Mouse (Mus musculus): ENCODE results near the gene Hps4. TPM values are rescaled to one million over a fixed set of nuclear protein-coding genes. Genes with fewer than 3 reads are reported as not detected.

The Hps4 gene
- total RNA-seq, 2 experiments from 2014 or later = 30.3 to 37.5 TPM

DNA sequence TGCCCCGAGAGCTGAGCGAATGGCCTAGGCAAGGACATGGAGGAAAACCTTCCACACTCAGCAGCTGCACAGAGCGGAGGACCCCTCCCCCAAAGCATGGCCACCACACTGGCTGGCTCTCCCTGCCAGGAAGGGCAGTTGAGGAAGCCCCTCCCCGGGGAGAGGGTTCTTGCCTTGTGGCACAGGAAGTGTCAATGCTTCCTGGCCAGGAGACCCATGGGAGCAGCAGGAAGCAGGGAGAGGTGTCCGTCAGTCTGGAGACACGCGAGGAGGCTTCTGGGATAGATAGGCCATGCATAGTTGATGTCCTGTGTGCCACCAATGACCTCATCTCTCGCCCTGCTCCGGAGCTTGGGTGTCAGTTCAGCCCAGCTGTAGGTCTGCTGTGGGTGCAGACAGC lies 13.4 kb downstream of the Hps4 start:
- TF ChIP-seq CTCF (conservative IDR thresholded peaks at IDR 0.05) = no peak
- H3K4me3 ChIP-seq = no peak overlapping the region
- DNase-seq (ENCODE audit: low spot score in 2 of 2) = no peak
- peak overlapping the region; percentile 19; the same call in 1 of the 2 replicates for H3K27ac ChIP-seq

DNA sequence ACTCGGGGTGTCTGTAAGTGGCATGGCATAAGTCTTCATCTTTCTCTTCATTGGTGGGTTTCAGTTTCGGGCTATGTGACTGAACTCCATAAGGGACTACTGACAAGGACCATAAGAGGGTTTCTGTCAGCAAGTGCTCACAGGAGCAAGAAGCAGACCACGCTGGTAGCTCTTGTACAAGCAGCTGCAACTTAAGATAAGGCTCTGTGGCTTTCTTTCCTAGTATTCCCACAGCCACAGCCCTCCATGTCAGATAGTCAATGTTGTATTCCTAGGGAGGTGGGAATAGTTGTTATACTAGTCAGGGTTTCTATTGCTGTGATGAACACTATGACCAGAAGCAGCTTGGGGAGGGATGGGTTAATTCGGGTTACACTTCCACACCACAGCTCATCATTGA lies 16.6 kb downstream of the Hps4 start:
- Histone ChIP-seq H3K4me3 (no peak overlapping the region), H3K27ac (no peak overlapping the region)
- no peak for TF ChIP-seq CTCF (conservative IDR thresholded peaks at IDR 0.05)
- no peak for DNase-seq (ENCODE audit: low spot score in 2 of 2)

DNA sequence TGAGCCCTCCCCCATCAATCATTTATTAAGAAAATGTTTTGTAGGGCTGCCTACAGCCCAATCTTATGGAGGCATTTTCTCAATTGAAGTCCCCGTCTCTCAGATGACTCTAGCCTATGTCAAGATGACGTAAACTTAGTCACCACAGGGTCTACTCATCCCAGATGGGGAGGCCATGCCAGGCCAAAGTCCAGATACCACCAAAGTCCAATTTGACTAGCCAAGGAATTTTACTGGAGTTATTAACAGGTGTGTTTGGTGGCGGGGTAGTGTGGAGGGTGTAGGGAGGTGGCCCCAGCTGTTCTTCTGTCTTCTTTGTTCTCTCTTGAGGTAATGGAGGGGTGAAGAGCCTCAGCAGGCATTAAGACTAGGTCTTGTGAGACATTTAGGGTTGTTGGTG lies 17.2 kb downstream of the Hps4 start:
- no peak for TF ChIP-seq CTCF (conservative IDR thresholded peaks at IDR 0.05)
- no peak for DNase-seq (ENCODE audit: low spot score in 2 of 2)
- no peak overlapping the region for H3K4me3 ChIP-seq
- no peak overlapping the region for H3K27ac ChIP-seq

DNA sequence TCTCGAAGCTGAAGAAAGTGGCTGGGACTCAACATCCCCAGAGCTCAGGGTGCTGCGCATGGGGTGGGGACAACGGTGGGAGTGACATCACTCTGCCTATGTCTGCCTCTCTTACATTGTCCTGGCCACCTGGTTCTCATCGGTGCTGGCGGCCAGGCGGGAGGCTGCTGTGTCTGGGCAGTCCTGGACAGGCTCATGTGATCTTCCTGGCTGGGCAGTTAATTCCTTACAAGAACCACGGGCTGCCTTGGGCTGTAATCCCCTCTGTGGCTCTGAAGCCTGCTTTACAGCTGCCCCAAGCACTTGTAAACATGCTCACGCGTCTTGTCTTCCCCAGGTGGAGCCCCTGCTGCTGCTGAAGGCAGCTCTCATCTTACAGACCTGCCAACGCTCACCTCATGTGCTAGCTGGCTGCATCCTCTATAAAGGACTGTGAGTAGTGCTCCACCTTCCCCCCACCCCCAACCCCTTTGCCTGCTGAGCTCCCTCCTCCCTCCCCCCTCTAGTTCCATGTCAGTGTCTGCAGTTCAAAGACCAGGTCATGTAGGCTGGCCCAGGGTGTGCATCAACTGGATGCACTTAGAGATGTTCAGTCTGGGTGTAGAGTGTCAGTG lies 21.4 kb downstream of the Hps4 start:
- Histone ChIP-seq H3K4me3 (no peak overlapping the region), H3K27ac (no peak overlapping the region)
- DNase-seq (ENCODE audit: low spot score in 2 of 2) = no peak
- no peak for TF ChIP-seq CTCF (conservative IDR thresholded peaks at IDR 0.05)

DNA sequence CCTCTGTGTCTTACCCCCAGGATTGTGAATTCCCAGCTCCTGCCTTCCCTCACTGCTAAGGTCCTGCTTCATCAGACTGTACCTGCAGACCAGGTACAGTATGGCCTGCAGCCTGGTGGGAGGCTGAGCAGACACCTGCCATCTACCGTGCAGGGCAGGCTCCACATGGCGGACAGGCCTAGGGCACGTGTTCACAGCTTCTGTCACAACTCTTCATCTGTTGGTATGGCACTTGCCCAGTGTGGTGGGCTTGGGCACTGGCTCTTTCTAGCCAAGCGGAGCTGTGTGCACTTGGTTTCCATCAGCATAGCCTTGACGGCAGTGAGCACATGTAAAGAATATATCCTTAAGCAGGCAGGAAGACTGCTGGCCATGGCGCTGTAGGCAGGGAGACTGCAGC lies 24.0 kb downstream of the Hps4 start:
- no peak for DNase-seq (ENCODE audit: low spot score in 2 of 2)
- Histone ChIP-seq H3K4me3 (no peak overlapping the region), H3K27ac (peak overlapping the region; percentile 98; the same call in 1 of the 2 replicates)
- no peak for TF ChIP-seq CTCF (conservative IDR thresholded peaks at IDR 0.05)

DNA sequence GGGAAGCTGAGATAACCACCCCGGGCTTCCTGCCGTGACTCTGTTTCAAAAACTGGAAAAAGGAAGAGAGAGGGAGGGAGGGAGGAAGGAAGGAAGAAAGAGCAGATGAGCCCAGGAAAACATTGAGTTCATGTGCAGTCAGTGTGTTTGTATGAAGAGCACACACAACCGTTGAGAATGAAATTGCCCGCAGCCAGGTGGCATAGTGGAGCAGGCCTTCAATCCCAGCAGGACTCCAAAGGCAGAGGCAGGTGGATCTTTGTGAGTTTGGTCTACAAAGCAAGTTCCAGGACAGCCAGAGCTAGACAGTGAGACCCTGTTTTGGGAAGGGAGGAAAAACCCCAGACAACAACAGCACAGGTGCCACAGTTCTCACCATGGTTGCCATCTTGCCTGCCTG lies 24.5 kb downstream of the Hps4 start:
- Histone ChIP-seq H3K4me3 (no peak overlapping the region), H3K27ac (peak overlapping the region; percentile 98; the same call in 1 of the 2 replicates)
- peak; percentile 64 for TF ChIP-seq CTCF (conservative IDR thresholded peaks at IDR 0.05)
- no peak for DNase-seq (ENCODE audit: low spot score in 2 of 2)

DNA sequence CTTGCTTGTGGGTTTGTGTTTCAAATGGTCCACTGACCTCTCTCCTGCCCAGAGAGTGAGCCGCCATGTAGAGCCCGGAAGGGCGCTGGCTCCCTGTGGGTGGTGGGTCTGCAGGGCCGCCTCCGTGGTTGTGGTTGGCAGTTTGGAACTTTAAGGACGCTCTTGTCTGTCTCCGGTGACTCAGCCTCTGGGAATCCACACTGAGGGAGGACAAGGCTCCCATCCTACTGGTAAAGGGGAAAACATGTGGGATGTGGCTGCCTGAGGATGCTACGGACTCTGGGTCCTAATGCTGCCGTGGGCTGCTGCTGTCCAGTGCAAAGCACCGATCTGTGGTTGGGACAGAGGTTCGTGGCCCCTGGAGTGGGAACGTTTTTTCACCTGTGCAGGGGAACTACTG lies 25.0 kb downstream of the Hps4 start:
- no peak for TF ChIP-seq CTCF (conservative IDR thresholded peaks at IDR 0.05)
- no peak for DNase-seq (ENCODE audit: low spot score in 2 of 2)
- no peak overlapping the region for H3K4me3 ChIP-seq
- peak overlapping the region; percentile 98 for H3K27ac ChIP-seq

DNA sequence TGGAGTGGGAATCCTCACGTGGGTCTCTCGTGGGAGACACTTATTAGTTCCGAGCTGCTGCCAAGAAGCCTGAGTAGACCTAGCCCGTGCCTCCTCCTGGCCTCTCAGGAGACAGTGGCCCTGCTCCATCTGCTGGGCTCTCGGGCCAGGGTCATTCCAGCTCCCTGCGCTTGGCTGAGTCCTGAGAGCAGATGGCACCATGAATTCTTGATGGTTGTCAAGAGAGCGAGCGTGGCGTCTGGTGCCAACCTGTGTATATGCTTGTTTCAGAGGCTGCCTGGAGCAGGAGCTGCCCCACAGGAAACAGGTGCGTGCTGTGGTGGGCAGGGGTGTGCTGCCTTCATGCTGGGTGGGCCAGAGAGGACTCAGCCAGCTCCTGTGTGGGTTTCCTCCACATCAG lies 25.8 kb downstream of the Hps4 start:
- Histone ChIP-seq H3K27ac (peak overlapping the region; percentile 98), H3K4me3 (no peak overlapping the region)
- no peak for TF ChIP-seq CTCF (conservative IDR thresholded peaks at IDR 0.05)
- DNase-seq (ENCODE audit: low spot score in 2 of 2) = no peak

DNA sequence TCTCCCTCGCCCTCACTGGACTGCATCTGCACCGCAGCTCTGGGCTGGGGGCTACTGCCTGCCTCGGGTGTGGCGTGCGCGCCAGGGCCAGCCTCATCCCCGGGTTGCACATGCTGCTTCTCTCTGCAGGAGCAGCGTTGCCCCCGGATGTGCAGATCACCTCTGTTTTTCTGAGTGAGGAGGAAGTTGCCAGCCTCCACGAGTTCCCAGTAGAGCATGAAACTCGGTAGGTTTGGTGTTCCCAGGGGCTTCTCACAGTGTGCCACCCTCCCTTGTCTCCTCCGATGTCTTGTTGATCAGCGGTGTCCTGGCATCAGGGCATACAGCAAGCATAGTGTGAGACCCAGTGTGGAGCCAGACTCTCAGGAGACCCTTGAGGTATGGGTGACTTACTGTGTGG lies 26.4 kb downstream of the Hps4 start:
- no peak for DNase-seq (ENCODE audit: low spot score in 2 of 2)
- Histone ChIP-seq H3K4me3 (no peak overlapping the region), H3K27ac (peak overlapping the region; percentile 98)
- no peak for TF ChIP-seq CTCF (conservative IDR thresholded peaks at IDR 0.05)

DNA sequence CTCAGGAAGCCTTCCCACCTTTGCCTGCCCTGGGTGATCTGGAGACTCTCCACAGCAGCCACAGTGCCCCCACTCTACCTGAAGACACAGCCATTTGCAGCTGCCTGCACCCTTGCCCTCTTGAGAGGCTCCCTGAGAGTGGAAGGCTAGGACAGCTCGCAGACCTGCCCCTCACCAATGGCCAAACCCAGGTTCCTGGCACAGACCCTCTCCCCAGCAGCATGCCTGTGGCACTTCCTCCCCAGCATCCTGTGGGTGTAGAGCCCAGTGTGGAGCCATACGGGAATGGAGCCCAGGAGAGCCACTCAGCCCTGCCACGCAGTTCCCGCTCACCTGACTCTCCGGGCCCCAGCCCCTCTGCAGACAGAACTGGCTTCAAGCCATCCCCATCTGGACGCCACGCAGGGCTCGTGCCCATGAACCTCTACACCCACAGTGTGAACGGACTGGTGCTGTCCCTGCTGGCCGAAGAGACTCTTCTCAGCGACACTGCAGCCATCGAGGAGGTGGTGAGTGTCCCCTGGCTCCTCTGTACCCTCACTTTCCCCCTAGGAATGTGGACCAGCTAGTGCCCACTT lies 27.4 kb downstream of the Hps4 start:
- H3K4me3 ChIP-seq = no peak overlapping the region
- no peak for DNase-seq (ENCODE audit: low spot score in 2 of 2)
- TF ChIP-seq CTCF (conservative IDR thresholded peaks at IDR 0.05) = no peak
- peak overlapping the region; percentile 98 for H3K27ac ChIP-seq

DNA sequence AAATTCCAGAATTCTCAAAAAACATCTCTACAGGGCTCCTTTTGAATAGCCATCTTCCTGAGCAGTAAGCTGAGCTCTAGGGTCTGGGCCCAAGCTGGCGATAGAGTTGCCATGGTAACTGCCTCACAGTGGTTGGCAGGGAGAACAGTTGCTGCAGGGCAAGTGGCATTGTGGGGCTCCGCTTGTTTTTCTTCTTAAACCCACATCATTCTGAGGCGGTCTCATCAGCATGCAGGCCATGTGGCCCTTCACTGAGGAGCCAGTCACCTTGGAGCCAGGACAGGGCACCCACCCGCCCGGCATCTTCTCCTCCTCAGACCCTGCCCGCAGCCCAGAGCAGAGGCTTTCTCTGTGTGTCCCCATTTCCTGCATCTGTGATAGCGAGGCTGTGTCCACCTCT lies 29.1 kb downstream of the Hps4 start:
- Histone ChIP-seq H3K27ac (peak overlapping the region; percentile 98), H3K4me3 (no peak overlapping the region)
- no peak for TF ChIP-seq CTCF (conservative IDR thresholded peaks at IDR 0.05)
- peak; percentile 65 to 90 for DNase-seq (ENCODE audit: low spot score in 2 of 2)

DNA sequence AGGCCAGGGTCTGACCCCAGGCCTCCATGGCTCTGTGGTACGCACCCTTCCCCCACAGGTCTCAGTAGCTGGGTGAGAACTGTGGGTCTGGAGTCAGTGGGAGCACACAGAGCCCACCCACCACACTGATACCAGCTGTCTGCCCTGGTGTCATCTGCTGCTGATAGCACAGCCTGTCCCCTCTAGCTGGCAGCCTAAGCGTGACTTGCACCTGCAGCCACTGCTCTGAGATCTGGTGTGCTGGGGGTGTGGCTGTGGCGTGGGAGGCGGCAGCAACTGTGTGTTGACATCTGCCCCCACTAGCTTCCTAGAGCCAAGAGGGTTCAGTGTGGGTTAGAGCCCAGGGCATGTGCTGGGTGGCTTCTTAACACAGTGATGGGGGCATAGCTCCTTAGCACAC lies 33.2 kb downstream of the Hps4 start:
- no peak for DNase-seq (ENCODE audit: low spot score in 2 of 2)
- no peak for TF ChIP-seq CTCF (conservative IDR thresholded peaks at IDR 0.05)
- Histone ChIP-seq H3K4me3 (no peak overlapping the region), H3K27ac (peak overlapping the region; percentile 81)

DNA sequence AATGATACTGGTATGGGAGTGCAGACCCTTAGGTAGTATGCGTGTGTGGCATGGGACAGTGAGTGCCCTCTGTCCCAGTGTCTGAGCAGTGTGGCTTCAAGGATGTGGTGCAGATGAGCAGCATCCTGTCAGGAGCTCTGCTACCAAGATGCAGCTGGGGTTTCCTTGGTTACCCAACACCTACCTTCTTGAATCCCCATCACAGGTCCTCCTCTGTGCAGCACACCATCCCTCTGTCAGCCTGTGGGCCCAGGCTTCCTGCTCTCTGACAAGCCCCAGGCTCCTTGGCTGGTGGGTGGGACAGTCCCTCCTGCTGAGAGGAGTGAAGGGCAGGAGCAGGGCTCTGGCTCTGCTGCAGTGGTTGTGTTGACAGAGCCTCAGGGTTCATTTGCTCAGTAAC lies 34.5 kb downstream of the Hps4 start:
- no peak overlapping the region for H3K4me3 ChIP-seq
- no peak for TF ChIP-seq CTCF (conservative IDR thresholded peaks at IDR 0.05)
- DNase-seq (ENCODE audit: low spot score in 2 of 2) = no peak
- peak overlapping the region; percentile 79 for H3K27ac ChIP-seq

DNA sequence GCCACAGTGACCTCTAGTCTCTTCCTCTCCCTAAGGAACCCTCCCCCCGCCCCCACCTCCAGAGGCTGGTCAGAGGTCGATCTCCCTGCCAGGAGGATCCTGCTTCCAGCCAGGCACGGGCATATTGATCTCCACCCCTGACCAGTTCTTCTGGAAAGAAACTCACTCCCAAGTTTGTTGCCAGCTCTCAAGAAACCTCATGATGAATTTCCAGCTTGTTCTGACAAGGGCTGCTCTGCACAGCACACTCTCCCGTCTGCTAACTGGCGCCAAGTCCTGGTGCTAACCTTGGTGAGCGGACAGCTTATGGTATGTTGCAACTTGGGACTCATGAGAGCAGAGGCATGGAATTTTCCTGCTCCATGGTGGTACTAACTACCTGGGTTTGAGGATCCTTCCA lies 35.8 kb downstream of the Hps4 start:
- Histone ChIP-seq H3K27ac (peak overlapping the region; percentile 37; the same call in 1 of the 2 replicates), H3K4me3 (no peak overlapping the region)
- DNase-seq (ENCODE audit: low spot score in 2 of 2) = no peak
- no peak for TF ChIP-seq CTCF (conservative IDR thresholded peaks at IDR 0.05)

Data from layer of hippocampus, adult 2 months (tissue).